In genomic region chr7:73094059-73094458, GRCm38 (mm10) we compare ENCODE assay signal across 8 mouse cellular contexts.
DNase-seq lines count a peak whose midpoint lies in the region; ATAC-seq lines count a peak whose summit lies in the region.

No protein-coding gene starts in this region.

- peak; percentile 29 for DNase-seq in embryo, embryonic 10 days (ENCODE audit: low spot score)
- DNase-seq in embryo, embryonic 9.5 days (ENCODE audit: extremely low spot score) = no peak
- peak; percentile 12 for DNase-seq in kidney, postnatal 10 days
- DNase-seq in kidney, adult 11 months = no peak
- peak; percentile 57 for DNase-seq in R1 (ENCODE audit: low read depth, low spot score)
- DNase-seq in lung, postnatal 14 days = peak; percentile 9
- no peak for DNase-seq in spleen, postnatal 10 days (ENCODE audit: low spot score in 2 of 2)

- no peak for ATAC-seq in megakaryocyte, adult 5-6 weeks (ENCODE audit: poor library complexity, severe bottlenecking)

Comparison
In these comparisons a context has a peak if more than half of its experiments do, and no peak if none do; other contexts are left out.
1. DNase-seq: peak in embryo, embryonic 10 days (single experiment), kidney, postnatal 10 days (single experiment), R1 (single experiment) and lung, postnatal 14 days (single experiment); none in embryo, embryonic 9.5 days (single experiment), kidney, adult 11 months (single experiment) and spleen, postnatal 10 days (0 of 2).